Mouse (Mus musculus) A20 (cell line): Measurements from ENCODE around the gene Kcnh4.
"Not testable (repeated sequence)": the region's sequence is repeated elsewhere in the genome, so short reads cannot be mapped to it uniquely, and the experiment has no call there.

Experiments used
- DNase-seq: peaks from one replicate; pipeline ENCODE4 v3.0.0-alpha.2; 2011; ENCODE audit warnings: low read depth, low spot score

Kcnh4 gene

DNA sequence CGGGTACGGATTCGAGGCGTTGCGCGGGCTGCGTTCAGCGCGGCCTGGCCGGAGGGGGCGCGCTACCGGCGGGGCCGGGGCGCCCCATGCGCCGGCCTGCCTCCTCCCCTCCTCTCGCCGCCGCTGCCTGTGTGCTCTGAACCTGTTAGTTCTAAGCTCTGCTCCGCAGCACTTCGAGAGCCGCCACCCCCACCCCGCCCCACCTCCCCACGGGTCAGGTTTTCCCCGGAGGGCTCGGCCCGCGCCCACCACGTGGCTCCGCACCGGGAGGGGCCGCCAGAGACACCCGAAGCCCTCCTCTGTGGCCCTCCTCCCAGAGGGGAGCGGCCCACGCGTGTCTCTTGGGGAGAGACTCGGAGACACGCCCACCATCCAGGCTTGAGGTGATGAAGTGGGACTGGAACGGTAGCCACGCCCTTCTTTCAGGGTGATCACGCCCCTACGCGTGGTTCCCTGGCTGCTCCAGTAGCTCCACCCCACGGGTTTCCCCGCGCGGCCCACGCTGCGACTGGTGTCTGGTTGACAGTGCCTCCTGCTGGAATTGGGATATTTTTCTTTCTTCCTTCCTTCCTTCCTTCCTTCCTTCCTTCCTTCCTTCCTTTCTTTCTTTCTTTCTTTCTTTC is at the start of gene Kcnh4:
Gene Kcnh4 (minus strand): TSS at position 332 of the 623 bp plus-strand sequence.
- DNase-seq = peak; percentile 87

DNA sequence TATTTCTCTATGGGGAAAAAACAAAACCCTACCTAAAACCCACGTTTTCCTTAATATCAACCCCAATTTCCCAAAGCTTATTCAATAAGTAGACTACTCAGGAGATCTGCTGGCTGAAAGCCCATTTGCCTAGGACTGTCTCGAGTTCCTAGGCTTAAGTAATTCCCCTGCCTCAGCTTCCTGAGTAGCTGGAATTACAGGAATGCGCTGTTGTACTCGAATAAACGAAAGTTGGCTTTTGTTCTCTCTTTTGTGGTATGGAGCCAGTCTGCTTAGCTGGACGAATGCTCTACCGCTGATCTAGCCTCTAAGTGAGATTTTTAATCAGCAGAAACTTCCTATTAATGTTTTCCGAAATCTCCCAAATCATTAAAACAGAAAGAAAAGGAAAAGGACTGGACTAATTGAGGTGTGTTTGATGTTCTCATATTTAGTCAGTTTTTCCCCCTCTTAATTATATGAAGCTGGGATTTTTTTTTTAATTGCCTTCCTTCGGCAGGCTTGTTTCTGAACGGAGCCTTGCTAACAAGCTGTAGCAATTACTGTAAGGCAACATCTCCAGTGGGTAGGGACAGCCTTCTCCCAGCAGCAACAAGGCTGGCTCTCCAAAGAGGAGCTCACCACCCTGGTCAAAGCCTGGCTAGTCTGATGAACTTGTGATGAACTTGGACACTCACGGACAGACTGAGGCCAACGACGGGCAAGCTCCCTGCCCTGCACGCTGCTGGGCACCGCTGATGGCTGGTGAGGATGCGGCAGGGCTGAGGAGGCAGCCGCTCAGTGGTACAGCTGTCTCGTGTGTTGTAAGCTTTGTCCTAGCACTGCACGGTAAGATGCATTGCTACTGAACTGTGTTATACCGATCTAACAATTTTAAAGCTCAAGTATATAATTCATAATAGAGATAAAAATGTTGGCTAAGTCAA is 46.9 kb upstream of the Kcnh4 start:
- DNase-seq = no peak

DNA sequence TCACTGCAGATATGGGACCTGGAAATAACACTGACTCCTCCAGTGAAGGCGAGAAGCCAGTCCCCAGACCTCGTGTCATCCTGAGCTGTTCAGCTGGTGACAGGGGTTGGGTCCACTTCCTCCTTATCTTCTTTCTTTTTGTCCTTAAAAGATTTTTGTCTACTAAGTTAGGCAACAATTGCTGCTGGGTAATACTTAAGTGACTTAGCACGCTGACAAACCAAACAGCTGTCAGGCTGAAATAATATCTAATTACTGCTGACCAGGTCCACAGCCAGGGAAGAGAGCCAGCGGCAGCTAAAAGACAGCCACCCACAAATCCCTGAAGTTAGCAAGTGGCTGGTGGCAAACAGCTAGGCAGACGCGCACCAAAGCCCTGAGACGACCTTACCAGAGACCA is 45.8 kb upstream of the Kcnh4 start:
- DNase-seq = peak; percentile 26

DNA sequence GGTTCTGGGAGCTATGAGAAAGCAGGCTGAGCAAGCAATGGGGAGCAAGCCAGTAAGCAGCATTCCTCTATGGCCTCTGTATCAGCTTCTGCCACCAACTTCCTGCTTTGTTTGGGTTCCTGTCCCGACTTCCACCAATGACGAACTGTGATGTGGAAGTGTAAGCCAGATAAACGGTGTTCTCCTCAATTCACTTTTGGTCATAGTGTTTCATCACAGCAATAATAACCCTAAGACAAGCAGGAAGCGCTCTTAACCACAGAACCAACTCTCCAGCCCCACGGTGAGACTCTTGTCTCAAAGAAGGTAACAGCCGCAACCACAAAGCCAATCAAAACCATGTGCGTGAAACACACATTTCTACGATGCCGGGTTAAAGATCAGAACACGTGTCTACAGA is 44.7 kb upstream of the Kcnh4 start:
- DNase-seq = no peak

DNA sequence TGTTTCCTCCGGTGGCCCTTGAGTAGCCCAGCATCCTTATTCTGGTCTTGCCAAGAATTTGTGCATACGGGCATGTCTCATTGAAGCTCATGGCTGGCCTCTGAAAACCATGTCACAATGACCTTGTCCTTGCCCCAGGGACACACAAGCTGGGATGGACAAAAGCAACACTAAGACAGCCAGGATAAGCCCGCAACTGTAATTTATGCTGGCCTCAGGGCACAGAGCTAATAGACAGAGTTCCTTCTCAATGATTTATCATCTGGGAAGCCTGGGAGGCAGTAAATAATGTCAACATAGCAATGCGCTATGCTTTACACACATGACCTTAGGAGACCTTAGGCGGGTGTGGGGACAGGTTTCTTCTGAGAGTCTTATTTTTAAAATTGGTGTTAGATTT is 39.7 kb upstream of the Kcnh4 start:
- no peak for DNase-seq

DNA sequence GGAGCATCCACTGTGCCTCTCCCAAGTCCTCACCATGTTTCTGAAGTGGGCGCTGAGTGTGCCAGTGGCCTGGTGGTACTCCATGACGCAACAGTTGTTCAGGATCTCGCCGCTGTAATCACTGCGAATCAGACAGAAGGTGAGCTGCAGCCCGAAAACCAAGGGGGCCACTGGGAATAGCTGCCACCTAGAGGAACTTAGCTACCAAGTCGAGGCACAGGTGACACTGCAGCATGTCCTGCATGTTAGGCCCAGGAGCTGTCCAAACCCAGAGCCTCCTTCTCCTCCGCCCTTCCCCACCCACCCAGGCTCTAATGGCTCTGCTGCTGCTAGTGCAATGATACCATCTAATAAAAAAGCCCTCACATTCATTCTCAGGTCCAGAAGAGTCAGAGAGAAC is 36.8 kb upstream of the Kcnh4 start:
- DNase-seq = no peak

DNA sequence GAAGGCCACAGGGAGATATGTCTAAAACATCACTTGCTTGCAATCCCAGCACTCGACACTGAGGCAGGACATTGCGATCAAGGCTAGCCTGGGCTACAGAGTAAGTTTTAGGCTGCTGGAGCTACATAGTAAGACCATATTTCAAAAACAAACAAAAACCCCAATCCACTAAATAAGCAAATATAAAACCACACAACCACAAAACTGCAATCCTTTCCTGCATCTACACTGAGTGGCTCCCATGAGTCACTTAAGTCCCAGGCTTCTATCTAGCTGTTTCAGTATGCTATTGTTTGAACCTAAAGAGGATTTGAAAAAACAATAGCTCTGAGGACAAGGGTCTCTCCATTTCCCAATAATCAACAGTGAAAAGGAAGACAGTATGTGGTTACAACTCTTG is 35.6 kb upstream of the Kcnh4 start:
- no peak for DNase-seq

DNA sequence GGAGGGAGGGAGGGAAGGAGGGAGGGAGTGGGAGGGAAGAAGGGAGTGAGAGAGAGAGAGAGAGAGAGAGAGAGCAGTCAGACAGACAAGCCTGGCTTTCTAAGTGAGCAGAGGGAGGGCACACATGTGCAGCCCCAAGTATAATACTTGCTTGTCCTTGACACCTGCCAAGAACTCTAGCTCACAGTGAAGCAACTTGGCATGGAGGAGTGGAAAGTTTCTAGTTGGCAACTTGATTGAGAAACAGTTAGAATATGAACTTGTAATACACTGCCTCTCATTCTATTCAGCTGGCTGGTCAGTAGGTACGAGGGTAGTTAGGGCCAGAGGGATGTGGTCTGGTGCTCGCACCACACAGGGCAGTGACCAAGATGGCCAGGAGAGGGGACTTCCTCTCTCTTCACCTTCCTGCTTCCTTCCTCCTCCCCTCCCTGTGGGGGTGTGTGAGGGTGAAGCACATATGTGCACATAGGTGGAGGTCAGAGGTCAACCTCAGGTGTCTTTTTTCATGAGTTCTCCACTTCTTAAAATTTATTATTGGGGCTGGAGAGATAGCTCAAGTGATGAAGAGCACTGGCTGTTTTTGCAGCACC is 31.8 kb upstream of the Kcnh4 start:
- no peak for DNase-seq

DNA sequence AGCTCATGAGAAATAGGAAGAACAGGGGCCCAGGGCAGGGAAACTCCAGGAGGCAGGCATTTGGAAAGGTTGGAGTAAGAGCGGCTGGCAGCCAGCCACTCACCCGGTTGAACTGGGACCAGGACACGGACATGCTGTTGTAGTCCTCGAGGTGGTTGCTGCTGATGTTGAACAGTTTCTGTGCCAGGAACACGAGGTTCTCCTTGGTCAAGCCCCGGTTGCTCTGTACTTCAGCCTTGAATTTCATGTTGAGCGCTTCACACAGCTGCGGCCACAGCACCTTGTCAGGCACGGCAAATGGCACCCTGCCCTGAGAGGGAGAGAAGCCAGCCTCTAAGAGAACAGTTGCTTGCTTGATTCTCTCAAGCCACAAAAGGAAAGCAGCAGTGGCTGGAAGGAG is 30.9 kb upstream of the Kcnh4 start:
- DNase-seq = not testable (repeated sequence)

DNA sequence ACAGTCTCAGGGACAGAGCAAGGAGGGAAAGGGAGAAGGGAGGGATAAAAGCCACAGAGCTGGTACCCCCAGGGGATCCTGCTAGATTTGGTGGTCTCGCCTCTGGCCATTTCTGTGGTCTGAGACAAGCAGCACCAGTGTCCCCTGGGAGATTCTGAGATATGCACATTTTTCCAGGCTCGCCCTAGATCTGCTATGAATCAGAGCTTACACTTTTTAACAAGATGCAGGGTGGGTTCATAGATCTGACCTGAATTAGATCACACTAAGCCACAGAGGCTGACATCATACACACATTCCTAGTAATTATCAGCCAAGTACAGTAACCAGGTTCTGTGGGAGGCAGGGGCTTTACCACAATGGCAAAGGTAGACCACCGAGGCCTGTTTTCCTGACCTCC is 30.0 kb upstream of the Kcnh4 start:
- DNase-seq = no peak

DNA sequence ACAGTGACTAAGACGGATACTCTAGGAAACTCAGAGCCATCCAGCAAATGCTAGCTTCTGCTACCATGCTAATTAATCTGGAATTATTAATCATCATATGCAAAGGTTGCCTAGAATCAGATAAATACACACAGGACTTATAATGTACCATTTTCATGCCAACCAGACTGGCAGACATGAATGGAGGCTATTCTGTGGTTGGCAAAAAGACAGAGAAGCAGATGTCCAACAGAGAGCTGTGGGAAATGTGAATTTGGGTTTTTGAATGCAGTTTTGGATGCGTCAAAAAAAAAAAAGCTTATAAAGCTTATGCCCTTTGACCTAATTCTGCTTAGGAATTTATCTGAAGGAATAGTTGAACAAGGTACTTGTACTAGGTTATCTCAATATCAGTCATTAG is 26.0 kb upstream of the Kcnh4 start:
- no peak for DNase-seq

DNA sequence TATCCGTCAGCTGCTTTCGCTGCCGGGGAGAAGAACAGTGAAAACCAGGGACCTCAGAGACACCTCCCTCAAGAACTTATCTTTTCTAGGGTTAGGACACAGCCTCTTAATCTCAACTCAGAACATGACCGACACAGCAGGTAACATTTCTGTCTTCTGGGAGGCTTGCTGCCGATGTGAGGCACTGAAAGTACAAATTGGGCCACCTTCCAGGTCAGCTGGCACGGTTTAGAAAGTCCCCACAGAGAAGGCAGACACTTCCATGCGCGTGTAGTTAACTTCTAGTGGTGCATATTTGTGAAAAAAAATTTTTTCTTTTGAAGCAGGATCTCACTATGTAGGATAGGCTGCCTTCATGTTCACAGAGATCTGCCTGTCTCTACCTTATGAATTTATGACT is 24.5 kb upstream of the Kcnh4 start:
- DNase-seq = no peak

DNA sequence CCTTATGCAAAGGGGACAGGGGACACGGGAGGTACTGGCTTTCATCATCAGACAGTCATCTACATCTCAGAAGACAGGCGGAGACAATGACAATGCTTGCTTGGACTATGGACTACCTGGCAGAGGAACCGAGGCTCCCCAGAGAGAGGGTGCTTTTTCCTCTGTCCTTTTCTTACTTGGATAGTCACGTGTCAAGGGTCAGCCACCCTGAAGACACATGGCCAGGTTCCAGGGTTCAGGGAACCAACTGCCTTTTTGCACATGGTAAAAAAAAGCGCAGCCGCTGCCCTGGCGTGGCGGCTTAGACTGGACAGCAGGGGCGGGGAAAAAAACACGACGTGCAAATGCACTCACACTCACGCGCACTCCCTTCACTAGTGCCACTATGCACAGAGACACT is 22.8 kb upstream of the Kcnh4 start:
- DNase-seq = no peak

DNA sequence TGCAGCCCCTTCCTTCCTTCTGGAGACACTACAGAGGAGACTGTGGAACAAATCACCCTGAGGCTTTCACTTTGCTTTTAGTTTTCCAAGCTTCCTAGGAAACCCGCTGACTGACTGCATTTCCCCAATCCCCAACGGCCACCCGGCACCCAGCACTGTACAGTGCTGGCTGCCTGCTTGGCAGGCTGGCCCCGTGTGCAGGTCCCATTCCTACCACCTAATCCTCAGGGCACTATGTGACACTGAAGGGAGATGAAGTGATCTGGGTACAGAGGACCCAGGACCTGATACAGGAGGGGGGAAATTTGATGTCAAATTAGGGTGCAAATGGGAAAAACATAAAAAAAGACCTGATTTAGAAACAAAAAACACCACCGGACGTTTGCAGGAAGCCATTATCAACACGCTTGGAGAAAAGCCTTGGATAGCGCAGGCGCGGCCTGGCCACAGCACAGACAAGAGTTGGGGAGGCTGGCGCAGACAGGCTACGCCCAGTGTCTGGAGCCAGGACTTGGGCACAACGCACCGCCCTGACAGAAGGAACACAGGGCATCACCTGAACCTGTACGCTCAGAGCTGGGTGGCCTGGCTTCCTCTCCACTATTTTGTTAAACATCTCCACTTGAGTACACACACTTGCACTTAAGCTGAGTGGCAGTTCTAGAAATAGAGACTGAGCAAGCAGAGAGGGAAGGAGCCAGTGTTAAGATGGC is 22.2 kb upstream of the Kcnh4 start:
- DNase-seq = no peak

DNA sequence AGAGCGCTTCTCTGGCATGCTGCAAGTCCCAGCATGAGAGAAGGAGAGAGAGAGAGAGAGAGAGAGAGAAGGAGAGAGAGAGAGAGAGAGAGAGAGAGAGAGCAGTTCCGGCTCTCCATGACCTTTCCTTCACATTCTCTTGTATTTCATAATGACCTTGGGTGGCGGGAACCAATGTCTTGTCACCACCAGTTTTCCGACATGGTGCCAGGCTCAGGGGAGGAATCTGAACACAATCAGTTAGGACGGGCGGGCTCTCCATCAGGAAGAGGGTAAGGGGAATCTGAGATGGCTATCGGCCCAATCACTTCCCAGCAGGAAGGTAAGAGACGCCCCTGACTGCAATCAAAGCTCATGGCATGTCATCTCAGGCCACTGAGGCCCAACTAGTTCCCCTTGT is 20.5 kb upstream of the Kcnh4 start:
- no peak for DNase-seq

DNA sequence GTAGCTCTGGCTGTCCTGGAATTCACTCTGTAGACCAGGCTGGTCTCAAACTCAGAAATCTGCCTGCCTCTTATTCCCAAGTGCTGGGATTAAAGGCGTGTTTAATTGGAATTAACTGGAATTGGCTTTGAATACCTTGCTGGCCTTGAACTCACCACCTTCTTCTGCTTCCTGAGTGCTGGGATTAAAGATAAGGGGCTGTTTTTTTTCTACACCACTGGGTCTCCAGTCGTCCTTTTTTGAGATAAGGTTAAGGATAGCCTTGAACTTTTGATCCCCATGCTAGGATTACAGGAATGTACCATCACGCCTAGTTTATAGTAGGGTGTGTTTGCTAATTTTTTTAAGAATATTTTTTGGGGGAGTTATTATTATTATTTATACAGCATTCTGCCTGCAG is 18.3 kb upstream of the Kcnh4 start:
- DNase-seq = no peak

DNA sequence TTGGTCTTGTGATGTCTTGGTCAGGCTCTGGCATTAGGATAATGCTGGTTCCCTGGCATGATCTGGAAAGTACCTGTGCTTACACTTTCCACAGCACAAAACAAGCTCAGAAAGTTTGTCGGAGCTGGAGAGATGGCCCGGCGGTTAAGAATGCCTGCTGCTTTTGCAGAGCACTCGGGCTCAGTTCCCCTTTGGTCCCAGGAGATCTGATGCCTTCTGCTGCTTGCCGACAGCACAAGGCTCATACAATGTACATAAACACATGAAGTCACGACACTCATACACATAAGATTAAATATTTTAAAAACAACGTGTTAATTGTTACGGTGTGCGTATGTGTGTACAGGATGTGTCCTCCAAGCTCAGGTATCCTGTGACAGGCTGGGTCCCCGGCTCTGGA is 16.2 kb upstream of the Kcnh4 start:
- DNase-seq = no peak

DNA sequence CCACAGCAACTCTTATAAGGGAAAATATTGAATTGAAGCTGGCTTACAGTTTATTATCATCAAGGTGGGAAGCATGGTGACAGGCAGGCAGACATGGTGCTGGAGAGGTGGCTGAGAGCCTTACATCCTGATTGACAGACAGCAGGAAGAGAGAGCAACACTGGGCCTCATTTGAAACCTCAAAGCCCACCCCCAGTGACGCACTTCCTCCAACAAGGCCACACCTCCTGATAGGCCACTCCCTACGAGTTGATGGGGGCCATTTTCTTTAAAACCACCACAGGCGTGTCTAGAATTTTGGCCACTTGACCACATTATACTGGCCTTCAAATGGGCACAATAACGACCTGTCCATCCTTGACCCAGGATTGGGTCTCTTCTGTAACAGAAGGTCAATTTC is 14.5 kb upstream of the Kcnh4 start:
- DNase-seq = no peak

DNA sequence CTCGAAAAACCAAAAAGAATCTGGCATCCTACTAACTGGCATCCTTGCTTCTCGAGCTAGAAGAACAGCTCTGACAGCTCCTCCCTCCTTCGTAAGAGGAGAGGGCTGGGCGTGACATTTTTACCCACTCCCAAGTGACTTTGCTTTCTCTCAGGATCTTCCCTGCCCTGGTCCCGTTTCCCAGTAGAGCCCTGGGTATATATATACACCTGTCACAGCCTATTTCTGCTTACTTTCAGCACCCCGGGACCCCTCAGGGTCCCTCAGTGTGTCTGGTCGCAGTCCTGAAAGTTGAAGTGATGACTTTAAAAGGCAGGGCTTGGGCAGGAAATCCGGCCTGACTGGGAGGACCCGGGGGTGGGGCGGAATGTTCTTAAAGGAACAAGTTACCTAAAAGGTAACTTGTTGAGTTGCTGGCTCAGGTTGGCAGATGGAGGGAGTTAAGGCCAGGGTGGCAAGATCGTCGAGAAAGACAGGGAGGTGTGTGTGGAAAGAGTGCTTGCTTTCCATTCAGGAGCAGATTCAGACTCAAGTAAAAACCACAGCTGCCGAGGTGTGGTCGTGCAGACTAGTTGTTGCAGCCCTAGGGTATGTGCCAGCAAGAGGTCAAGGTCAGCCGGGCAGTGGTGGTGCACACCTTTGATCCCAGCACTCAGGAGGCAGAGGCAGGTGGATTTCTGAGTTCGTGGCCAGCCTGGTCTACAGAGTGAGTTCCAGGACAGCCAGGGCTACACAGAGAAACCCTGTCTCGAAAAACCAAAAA is 11.1 kb upstream of the Kcnh4 start, which contains the start of gene Ghdc:
Gene Ghdc (minus strand): TSS at position 312 of the 763 bp plus-strand sequence.
- peak; percentile 89 for DNase-seq

DNA sequence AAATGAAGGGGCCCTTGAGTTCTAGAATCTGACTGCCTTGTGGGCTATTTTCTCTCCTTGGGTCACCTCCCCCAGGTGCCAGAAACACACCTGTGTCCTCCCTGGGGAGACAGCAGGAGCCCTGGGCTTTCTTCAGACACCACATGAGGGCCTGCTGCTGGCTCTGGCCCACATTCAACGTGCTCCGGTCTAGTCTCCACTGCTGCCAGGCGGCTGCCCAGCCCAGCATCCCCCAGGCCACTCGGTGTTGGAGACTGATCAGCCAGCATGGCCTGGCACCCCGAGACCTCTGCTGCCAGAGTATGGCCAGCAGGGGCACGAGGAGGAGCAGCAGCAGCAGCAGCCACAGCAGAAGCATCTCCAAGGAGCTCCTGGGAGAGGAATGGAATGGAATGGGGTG is 10.2 kb upstream of the Kcnh4 start:
- DNase-seq = peak; percentile 35

DNA sequence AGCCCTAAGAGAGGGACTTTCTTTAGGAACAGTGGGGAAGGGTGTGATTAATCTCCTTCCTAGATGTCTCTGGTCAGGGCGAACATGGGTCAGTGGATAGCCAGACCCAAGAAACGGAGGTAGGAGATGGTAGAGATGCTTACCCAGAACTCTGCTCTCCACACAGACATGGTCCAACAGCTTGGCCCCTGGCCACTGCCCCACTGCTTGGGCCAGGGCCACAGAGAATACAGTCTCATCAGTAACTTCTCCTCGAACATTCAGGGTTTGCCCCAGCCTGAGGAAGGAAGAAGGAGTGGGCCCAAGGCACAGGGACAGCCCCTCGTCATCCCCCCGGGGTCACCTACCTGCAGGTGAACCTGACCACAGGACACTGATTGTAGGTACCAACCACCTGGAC is 8.1 kb upstream of the Kcnh4 start:
- no peak for DNase-seq
